Mouse (Mus musculus) kidney, adult 11 months (tissue): ENCODE results near the gene Srd5a2.
A peak's percentile ranks its signal among the peaks of the same experiment; 100 is the strongest.
"Not testable (repeated sequence)": the region's sequence is repeated elsewhere in the genome, so short reads cannot be mapped to it uniquely, and the experiment has no call there.

ENCODE experiments used
- DNase-seq: peaks from one replicate; pipeline ENCODE4 v3.0.0; 2022

Gene Srd5a2

GRCm38 (mm10) chr17:74047210-74048082, at the start of gene Srd5a2:
TSS of gene Srd5a2 (minus strand) at chr17:74047916.
- DNase-seq: no peak

GRCm38 (mm10) chr17:74088886-74089678, 41.4 kb upstream of the Srd5a2 start:
- peak; percentile 89 for DNase-seq

GRCm38 (mm10) chr17:74088016-74088415, 40.3 kb upstream of the Srd5a2 start:
- DNase-seq: no peak

- DNase-seq: no peak
Observed at GRCm38 (mm10) chr17:74083370-74083769, 35.7 kb upstream of the Srd5a2 start.

- peak; percentile 24 for DNase-seq
Observed at GRCm38 (mm10) chr17:74080076-74080615, 32.4 kb upstream of the Srd5a2 start.

GRCm38 (mm10) chr17:74078776-74079495, 31.2 kb upstream of the Srd5a2 start:
- DNase-seq: peak; percentile 73

- DNase-seq: not testable (repeated sequence)
Observed at GRCm38 (mm10) chr17:74073067-74073466, 25.4 kb upstream of the Srd5a2 start.

- DNase-seq: not testable (repeated sequence)
Observed at GRCm38 (mm10) chr17:74062763-74063162, 15.0 kb upstream of the Srd5a2 start.

GRCm38 (mm10) chr17:74048229-74048816, 607 bp upstream of the Srd5a2 start:
- no peak for DNase-seq

- peak; percentile 88 for DNase-seq
Observed at GRCm38 (mm10) chr17:74043754-74044153, 4.0 kb downstream of the Srd5a2 start.

GRCm38 (mm10) chr17:74020526-74021203, 27.1 kb downstream of the Srd5a2 start:
- DNase-seq: peak; percentile 67

GRCm38 (mm10) chr17:74018281-74018680, 29.4 kb downstream of the Srd5a2 start:
- DNase-seq: no peak

- DNase-seq: no peak
Observed at GRCm38 (mm10) chr17:74017649-74018048, 30.1 kb downstream of the Srd5a2 start.

GRCm38 (mm10) chr17:74015128-74015527, 32.6 kb downstream of the Srd5a2 start:
- no peak for DNase-seq

GRCm38 (mm10) chr17:74008680-74009079, 39.0 kb downstream of the Srd5a2 start:
- no peak for DNase-seq

- DNase-seq: no peak
Observed at GRCm38 (mm10) chr17:74007001-74007400, 40.7 kb downstream of the Srd5a2 start.

GRCm38 (mm10) chr17:74002396-74002795, 45.3 kb downstream of the Srd5a2 start:
- no peak for DNase-seq

- no peak for DNase-seq
Observed at GRCm38 (mm10) chr17:73995907-73996645, 51.6 kb downstream of the Srd5a2 start.

- DNase-seq: no peak
Observed at GRCm38 (mm10) chr17:73991264-73991663, 56.5 kb downstream of the Srd5a2 start.

GRCm38 (mm10) chr17:73986571-73986970, 61.1 kb downstream of the Srd5a2 start:
- DNase-seq: no peak

GRCm38 (mm10) chr17:73985936-73986335, 61.8 kb downstream of the Srd5a2 start:
- DNase-seq: peak; percentile 80
